Mouse (Mus musculus): Measurements from ENCODE around the gene Cntnap5a.

DNA sequence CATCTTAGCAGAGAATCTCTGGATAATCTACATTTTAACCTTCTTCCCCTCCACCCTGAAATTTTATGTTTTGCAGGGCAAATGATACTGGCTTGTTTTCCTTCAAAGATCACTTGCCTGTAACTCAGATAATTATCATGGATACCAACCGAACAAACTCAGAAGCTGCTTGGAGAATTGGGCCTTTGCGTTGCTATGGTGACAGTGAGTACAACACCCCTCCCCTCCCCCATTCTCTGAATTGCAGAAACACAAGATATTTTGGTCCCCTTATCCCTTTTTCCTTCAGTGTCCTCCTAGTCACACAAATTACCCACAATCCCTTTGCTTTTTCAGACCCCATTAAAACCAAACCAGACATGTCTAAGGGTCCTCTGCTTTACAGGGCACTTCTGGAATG is 743.8 kb downstream of the Cntnap5a start:
- TF ChIP-seq EP300 (IDR thresholded peaks at IDR 0.05; ENCODE audit: insufficient read depth, low read depth, low read length) (no peak), POLR2A (IDR thresholded peaks at IDR 0.05; ENCODE audit: insufficient read depth, low read depth, low read length) (no peak)
